Mouse (Mus musculus) retina, embryonic 14.5 days (tissue): ENCODE measurements around the gene Srbd1.
A peak's percentile ranks its signal among the peaks of the same experiment; 100 is the strongest.

Experiments
- DNase-seq: peaks from one replicate; pipeline ENCODE4 v3.0.0-alpha.2; 2015; ENCODE audit warnings: low spot score

Gene Srbd1

DNA sequence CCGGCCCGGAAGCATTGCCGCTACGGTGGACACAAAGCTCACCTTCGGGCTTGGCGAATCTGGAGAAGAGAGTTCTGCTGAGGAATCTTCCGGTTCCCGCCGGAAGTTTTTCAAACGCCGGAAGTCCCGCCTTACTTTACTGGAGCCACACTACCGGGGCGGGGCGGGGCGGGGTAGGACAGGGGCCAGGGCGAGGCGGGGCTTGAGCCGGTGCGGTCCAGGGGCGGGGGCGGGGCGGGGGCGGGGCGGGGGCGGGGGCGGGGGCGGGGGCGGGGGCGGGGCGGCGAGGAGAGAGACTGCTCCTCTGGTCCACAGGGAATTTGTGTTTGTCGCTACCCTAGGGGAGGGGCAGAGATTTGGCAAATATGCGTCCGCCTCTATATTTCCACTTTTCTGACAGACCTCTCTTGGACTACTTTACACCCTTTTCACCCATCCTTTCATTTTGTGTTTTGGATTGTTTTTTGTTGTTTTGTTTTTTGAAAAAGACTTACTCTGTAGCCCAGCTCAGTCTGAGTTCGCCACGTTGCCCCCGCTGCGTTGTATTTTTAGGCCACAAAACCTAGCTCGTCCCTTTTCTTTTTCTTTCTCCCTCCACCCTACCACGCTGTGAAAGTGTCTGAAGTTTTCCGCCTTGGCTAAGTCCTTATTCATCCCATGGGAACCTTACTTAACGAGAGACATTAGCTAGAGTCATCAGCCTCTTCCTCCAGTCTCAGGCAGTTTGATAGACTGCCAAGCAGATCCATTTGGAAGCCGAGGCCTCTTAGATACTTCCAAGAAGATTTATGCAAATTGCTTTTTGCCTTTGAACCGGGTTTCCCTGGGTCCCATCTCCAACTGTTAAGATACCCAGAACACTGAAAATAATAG lies at the start of gene Srbd1:
Gene Srbd1, minus strand, starts transcription at position 97 of the 873 bp plus-strand sequence.
- DNase-seq: peak; percentile 97

DNA sequence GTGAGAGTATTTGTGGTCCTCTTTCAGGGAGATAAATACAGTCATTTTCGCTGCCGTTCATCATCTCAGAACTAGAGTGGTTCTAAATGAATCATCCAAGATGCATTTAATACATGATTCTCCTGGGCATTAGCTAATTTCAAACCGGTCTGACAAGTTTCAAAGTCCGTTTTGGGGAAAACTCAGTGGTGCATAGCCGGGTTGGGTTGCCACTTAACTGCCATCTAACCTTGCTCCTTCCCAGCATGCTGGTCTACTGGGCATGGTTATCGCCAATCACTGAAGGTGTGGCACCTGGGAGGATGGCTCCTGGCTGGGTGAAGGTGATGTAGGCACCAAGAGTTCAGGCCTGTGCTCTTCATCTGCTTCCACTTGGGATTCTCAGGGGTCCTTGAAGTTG lies 49.0 kb upstream of the Srbd1 start:
- no peak for DNase-seq

DNA sequence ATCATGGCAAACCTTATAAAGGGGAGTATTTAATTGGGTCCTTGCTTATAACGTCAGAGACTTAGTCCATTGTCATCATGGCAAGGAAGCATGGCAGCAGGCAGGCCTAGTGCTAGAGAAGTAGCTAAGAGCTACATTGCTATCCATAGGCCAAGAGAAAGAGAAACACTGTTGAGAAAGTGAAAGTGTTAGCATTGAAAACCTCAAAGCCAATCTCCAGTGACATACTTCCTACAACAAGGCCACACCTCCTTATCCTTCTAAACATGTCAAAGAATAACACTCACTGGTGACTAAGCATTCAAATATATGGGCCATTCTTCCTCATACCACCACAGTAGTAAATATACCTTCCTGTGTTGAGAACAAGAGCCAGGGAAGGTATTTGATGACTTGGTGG lies 42.8 kb upstream of the Srbd1 start:
- DNase-seq: no peak

DNA sequence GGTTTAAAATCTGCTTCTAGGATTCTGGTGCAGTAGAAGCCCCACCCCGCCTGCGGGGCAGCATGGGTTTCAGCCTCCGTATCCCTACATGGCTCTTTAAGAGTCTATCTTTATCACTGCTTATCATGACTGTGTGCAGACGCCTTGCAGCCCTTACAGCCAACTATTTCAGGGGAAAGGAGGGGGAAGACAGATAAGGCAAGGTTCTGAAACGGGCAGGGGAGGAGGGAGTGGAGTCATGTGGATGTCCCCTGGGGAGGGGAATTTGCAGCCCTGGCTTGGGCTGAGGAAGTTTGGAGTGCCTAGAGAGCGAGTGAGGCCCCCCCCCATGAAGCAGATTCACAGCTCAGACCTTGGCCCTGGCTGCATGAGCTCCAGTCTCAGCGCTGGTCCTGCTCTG lies 40.6 kb upstream of the Srbd1 start:
- no peak for DNase-seq

DNA sequence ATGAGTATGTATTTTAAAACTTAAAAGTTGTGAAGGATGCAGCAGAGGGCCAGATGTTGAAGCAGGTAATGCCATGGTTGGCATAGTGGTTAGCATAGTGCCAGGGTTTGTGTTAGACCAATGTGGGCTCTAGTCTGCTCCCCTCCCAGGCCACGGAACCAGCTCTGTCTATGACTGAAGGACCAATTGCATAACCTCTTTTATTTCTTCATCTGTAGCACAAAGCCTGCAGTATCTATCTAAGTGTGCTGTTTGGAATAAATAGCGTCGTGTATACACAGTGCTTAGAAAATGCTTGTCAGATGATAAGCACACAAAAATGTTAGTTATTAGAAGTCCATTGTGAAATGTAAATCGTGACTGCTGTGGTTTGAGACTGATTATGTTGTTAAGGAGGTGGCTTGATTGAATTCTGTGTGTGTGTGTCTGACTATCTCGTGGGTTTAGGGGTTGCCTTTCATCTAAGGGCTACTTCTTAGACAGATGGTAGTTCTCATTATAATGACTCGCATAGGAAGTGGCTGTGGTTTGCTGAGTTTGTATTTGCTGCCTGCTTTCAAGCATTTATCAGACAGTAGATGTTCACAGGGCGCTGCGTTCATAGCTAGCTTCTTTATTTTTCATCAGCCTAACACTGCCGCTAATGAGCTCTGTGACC lies 39.7 kb upstream of the Srbd1 start:
- no peak for DNase-seq

DNA sequence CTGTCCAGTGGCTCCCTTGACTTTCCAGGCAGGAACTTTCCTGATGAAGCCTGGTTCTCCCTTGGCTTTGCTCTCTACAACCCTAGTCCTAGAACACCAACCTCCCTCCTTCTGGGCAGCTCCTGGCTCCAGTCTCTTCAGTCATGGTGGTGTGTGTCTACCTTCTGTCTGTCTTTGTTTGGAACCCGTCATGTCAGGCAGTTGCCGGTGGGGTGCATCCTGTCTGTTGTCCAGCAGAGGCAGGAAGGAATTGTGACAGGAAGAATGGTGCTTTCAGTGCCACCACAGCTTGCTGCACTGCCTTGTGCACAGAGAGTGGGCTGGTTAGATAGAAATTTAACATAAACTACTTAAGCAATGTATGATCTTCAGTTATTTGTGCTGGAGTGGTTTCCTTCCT lies 38.8 kb upstream of the Srbd1 start:
- DNase-seq: no peak

DNA sequence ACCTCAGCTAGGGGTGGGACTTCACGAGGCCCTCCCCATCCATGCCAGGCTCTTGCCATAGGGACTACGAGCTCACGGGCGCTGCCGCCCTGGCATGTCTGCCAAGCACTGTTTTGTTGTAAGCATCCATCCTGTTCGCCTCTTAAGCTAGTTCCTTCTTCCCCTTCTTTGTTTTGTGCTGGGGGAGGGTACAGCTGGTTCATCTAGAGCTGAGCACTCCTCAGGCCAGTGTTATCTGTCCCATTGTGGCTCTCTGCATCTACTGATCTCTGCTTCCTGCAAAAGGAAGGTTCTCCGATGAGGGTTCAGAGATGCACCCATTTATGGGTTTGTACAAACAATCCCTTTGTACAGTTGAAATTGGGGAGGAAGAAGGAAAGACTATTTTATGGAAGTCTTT lies 31.7 kb upstream of the Srbd1 start:
- no peak for DNase-seq

DNA sequence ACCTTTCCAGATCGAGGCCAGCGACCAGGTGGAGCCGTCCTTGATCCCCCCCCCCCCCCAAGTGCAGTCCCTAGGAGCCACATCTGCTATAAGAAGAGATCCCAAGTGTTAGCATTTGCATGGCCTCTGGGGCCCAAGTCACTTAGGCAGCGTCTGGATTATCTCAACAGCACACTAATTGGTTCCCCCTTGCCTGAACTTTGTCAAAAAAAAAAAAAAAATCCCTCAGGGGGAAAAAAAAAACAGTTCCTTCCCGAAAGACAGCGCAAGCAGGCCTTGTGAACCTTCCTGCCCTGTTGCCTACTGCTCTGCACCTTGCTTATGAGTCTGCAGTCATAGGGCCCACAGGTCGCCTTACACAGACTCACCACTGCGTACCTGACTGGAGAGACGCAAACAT lies 30.5 kb upstream of the Srbd1 start:
- no peak for DNase-seq

DNA sequence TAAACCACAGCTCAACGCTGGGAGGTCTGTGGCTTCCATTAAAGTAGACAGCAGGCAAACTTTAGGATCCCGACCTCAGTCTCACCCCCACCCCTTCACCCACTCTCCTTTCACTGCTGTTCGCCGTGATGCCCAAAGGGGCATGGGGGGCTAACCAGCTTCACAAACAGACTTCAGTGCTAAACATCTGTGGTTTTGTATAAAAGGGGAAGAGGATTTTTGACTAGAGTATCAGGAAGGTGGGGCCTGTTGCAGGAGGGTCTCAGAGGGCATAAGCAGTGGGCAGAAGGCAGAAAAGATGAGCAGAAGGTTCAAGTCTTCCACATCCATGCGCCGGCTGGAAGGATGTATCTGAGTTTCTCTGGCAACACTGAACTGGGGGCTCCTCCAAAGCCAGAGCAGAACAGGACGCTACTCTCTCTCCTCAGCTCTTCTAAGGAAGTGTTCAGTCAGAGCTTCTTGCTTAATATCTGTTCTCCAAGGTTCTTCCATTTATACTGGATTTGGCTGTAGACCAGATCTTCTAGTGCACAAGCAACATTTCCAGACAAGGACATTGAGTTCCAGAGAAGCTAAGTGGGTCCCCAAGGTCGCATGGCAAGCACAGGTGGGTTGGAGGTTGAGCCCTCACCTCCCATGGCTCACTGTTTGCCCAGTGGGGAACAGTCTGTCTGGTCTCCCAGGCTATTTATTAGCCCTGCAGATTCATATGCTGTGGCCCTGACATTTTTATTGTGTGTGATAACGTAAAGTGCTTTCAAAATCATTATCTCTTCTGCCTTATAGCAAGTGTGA lies 25.4 kb upstream of the Srbd1 start:
- DNase-seq: no peak

DNA sequence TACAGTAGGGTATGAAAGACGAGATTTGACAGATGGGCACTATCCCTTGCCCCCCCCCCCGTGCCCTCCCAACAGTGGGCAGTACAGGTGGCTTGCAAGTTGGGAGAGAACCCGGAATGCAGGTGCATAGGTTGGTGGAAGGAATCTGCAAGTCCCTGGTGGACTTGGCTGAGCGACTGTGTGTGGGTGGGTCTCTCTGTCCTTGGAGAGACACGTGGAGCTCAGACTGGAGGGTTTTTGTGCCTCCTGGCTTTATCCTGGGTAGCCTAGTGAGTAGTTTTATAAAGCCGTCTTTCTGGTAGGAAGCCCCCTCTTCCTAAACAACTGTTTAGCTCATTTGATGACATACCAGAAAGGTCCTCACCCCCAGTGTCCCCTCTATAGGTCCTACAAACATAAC lies 24.1 kb upstream of the Srbd1 start:
- no peak for DNase-seq

DNA sequence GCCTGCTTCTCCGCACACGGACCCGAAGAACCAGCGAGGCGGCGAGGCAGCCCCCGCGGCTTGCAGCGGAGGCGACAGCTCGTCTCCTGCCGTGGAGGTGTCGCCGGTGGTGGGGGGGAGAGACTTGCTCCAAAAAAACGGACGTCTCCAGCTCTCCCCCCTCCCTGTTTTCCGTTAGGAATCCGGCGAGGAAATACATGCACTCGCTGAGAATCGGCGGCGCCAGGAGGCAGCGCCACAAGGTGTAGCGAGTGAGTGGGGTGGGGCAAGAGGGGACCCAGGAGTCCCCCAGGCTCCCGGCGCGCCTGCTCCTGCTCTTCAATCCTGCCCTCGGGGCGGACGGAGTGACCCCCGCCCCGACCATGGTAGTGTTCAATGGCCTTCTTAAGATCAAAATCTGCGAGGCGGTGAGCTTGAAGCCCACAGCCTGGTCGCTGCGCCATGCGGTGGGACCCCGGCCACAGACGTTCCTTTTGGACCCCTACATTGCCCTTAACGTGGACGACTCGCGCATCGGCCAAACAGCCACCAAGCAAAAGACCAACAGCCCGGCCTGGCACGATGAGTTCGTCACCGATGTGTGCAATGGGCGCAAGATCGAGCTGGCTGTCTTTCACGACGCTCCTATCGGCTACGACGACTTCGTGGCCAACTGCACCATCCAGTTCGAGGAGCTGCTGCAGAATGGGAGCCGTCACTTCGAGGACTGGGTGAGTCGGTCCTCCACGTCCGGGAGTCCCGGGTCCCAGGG lies 23.4 kb upstream of the Srbd1 start:
- DNase-seq: peak; percentile 44

DNA sequence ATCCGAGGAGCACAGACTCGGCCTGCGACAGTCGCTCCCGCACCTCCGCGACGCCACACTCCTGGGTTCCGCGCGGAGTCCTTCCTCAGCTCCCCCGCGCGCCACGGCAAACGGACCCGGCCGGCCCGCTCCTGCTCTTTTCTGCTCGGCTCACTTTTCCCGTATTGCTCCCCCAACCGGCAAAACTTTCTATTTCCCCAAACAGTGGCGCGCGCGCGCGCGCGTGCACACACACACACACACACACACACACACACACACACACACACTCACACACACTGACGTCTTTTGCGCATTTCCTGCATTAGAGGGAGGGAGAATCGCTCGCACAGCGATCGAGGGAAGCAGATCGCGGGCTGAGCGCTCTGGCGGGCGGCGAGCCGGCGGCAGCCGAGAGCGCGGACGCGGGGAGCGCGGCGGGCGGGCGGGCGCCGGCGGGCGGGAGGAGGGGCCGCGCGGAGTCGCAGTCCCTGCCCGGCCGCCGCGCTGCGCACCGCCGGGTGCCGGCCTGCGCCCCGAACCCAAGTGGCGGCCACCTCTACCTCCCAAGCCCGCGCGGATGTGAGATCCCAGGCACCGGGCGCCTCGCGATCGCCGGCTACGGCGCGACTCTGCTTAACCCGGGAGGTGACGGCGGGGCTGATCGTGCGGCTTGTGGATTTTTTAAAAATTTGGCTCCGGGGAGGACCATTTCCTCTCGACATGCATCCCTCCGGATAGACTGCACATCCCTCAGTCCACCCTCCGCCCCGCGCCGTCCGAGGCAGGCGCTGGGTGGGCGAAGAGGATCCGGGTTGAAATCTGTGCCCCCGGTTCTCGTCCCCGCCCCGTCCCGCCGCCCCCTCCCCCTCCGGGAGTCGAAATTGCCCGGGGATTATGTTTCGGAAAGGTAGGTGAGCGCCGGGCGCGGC lies 22.6 kb upstream of the Srbd1 start, which contains the start of gene Prkce:
Gene Prkce, plus strand, starts transcription at position 466 of the 911 bp plus-strand sequence.
- peak; percentile 86 for DNase-seq

DNA sequence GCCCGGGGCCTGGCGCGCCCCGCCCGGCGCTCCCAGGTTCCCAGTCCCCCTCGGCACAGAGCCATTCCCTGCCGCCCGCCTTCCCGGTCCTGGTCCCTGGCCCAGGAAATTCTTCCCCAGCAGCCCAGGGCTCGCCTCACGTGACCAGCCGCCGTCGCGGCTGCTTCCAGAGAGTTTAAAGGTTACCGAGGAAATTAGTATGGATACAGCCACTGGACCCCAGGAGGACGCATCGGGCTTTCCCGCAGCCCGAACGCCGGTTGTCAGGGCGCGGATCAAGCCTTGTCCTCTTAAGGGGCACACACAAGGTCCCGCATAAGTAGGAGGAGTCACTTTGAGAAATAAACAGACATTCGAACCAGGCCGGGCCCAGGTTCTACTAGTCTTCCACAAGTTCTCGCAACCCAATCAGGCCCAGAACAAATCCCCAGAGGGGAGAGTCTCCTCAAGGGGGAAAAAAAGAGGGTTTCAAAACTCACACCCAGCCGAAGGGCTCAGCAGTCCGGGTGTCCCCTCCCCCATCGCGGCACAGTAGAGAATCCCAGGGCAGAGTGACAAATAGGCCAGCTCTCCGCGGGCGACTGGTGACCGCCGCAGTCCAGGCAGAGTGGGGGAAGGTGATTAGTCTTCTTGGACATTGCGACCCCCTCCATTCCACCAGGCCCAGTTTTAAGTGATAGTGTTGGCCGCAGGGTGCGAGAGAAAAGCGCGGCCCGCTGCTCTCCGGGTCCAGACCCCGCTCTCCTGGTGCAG lies 21.8 kb upstream of the Srbd1 start:
- DNase-seq: peak; percentile 79

DNA sequence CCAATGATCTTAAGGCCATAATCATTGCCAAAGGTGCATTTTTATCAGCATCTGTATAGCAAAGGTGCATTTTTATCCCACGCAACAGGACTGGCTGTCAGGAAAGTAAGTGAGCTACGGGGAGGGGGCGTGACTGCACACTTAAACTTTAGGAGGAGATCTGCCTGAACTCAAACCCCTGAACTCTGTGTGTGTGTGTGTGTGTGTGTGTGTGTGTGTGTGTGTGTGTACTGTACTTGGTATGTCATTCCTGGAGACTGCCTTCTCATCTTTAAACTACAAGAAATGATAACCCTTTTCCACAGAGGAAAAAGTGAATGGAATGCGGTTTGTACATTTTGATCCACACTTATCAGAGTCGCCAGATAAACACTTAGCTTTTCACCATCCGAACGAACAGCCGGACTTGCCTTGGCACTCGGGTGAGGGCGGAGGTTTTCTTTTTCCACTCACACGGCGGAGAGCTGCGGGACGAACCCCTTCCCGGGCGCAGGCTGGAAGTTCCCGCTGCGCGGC lies 21.1 kb upstream of the Srbd1 start:
- no peak for DNase-seq

DNA sequence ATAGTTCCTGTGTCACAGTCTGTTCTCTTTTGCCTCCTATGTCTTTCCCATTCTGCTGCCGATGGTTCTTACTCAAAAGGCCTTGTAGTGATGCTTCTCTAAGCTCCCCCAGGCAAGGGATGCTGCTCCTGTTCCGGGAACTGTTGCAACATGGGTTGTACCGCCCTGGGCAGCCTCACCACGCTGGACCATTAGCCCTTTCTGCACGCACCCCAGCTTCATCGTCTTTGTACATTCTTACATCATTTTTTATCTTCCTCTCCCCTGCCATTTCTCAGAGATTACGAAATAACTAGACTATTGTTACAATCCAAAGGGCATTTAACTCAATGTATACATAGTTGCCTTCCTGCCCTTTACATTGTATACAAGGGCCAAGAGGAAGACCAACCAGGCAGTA lies 19.4 kb upstream of the Srbd1 start:
- DNase-seq: no peak

DNA sequence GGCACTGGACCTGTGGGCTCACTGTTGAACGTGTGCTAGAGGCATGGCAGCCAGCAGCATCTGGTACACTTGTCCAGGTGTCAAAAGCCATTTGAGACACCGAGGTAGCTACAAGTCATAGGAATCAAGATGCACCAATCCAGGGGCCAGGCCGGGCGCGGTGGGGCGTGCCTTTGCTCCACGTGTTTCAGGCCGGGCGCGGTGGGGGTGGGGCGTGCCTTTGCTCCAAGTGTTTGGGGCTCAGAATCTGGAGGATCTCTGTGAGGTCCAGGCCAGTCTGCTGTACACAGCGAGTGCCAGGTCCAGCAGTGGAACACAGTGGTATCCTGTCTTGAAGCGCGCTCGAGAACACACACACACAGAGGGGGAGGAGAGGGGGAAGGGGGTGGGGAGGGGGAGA lies 17.7 kb upstream of the Srbd1 start:
- no peak for DNase-seq

DNA sequence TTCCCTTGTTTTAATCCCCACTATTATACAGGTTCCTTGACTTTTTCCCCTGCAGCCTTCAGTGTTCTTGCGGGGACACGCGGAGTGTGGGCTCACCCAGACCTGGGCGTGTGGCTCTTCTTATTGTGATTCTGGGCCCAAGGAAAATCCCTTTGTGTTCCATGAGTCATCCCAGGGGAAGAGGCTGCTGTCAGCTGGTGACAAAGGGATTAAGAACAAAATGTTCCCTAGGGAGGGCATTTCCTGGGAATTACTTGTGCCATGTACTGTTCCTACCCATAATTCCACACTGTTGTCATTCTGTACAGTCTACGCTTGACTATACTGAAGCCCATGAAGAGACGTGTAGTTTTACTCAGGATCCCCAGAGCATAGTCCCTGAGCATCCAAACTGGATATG lies 12.0 kb upstream of the Srbd1 start:
- DNase-seq: peak; percentile 31

DNA sequence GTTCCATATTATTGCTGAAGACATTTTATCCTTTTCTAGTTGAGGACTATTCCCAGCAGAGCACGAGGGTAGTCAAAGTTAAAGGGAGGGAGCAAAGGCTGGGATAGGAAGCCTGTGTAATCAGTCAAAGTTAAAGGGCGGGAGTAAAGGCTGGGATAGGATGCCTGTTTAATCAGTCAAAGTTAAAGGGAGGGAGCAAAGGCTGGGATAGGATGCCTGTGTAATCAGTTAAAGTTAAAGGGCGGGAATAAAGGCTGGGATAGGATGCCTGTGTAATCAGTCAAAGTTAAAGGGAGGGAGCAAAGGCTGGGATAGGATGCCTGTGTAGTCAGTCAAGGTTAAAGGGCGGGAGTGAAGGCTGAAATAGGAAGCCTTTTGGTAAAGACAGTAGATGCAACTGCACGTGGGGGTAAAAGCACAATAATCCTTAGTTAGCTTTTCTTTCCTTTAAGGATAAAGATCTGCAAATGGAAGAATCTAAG lies 5.9 kb upstream of the Srbd1 start:
- peak; percentile 93 for DNase-seq

DNA sequence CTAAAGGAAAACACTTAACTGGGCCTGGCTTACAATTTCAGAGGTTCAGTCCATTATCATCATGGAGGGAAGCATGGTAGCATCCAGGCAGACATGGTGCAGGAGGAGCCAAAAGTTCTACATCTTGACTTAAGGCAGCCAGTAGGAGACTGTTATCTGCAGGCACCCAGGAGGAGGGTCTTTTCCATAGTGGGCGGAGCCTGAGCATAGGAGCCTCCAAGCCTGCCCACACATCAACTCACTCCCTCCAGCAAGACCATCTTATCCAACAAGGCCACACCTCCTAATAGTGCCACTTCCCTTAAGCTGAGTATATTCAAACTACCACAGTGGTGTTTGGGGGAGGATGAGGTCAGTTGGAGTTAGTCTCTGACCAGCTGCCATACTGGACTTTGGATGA lies 4.8 kb upstream of the Srbd1 start:
- DNase-seq: no peak
